Mouse (Mus musculus) bone marrow macrophage, adult 2 months (primary cell): Measurements from ENCODE around the gene Cdh13. TPM values are rescaled to one million over a fixed set of nuclear protein-coding genes. Genes with fewer than 3 reads are reported as not detected.

Experiments used
- H3K27ac ChIP-seq: 2 replicates; pipeline ENCODE4 v1.5.1; 2012; ENCODE audit warnings: low read depth, low read length; ENCODE audit not compliant: insufficient read depth
- H3K4me1 ChIP-seq: 2 replicates; pipeline ENCODE4 v1.6.1; 2012; ENCODE audit warnings: low read length; ENCODE audit not compliant: control insufficient read depth, insufficient read depth
- H3K4me3 ChIP-seq: 2 replicates; pipeline ENCODE4 v1.5.1; 2012; ENCODE audit warnings: mild to moderate bottlenecking, low read length, moderate library complexity; ENCODE audit not compliant: insufficient read depth
- CTCF ChIP-seq: IDR thresholded peaks from 2 replicates; pipeline ENCODE4 v1.5.1; 2012; ENCODE audit warnings: low read depth, mild to moderate bottlenecking, low read length, moderate library complexity
- POLR2A ChIP-seq: IDR thresholded peaks from 2 replicates; pipeline ENCODE4 v1.6.1; 2012; ENCODE audit warnings: mild to moderate bottlenecking, low read depth, low read length, borderline replicate concordance
- polyA plus RNA-seq: library from polyadenylated mRNA; stranded (reverse); fragments of >200 nt; gene quantifications from 2 replicates; pipeline ENCODE4 v1.2.4, GENCODE M21; 2012; ENCODE audit not compliant: missing spikeins, insufficient read depth, insufficient read length

Cdh13 gene
- polyA plus RNA-seq, 1 experiment = not detected

GRCm38 (mm10) chr8:118290266-118290665 is 6.7 kb downstream of the Cdh13 start:
- Histone ChIP-seq H3K4me3 (no peak overlapping the region), H3K27ac (no peak overlapping the region), H3K4me1 (no peaks in the 10 kb centered on the region)
- TF ChIP-seq CTCF (no peak), POLR2A (no peak)

- TF ChIP-seq POLR2A (no peak), CTCF (no peak)
- Histone ChIP-seq H3K4me3 (no peak overlapping the region), H3K27ac (no peak overlapping the region), H3K4me1 (no peaks in the 10 kb centered on the region)
Measured at GRCm38 (mm10) chr8:118296477-118296876, 12.9 kb downstream of the Cdh13 start.

DNA sequence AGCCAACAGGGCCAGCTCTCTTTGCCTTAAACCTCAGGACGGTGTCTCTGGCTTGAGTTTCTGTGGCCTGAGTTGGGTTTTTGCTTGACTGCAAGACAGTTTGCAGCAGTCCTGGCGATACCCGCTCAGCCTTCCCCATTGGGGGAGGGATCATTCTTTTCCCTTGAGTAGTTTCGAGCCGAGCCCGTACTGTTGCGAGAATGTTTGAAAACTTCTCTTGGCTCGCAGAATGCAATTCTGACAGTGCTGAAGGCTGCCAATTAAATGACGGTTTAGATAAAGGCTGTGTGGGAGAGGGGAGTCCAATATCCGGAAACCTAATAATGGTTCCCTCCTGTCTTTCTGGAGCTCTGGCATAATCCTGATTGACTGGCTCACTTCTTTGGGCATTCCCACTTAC is 23.4 kb downstream of the Cdh13 start:
- H3K4me1 ChIP-seq = no peaks in the 10 kb centered on the region
- H3K27ac ChIP-seq = no peak overlapping the region
- TF ChIP-seq CTCF (no peak), POLR2A (no peak)
- no peak overlapping the region for H3K4me3 ChIP-seq

DNA sequence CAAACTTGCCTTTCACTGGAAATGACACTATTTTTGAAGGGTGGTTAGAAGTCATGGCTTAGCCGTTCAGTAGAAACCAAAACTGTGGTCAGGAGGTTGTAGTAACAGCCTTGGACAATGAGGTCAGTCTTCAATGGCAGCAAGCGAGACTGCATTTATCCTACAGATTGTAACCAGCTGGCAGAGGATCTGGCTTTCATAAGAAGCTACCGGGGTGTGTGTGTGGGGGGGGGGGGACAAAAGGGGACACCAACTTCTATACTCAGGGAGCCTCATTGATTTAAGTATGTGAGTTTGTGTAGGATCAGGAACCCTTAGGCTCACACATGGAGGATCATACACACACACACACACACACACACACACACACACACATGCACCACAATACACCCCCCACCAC is 25.6 kb downstream of the Cdh13 start:
- Histone ChIP-seq H3K27ac (no peak overlapping the region), H3K4me1 (no peaks in the 10 kb centered on the region), H3K4me3 (no peak overlapping the region)
- TF ChIP-seq POLR2A (no peak), CTCF (no peak)

DNA sequence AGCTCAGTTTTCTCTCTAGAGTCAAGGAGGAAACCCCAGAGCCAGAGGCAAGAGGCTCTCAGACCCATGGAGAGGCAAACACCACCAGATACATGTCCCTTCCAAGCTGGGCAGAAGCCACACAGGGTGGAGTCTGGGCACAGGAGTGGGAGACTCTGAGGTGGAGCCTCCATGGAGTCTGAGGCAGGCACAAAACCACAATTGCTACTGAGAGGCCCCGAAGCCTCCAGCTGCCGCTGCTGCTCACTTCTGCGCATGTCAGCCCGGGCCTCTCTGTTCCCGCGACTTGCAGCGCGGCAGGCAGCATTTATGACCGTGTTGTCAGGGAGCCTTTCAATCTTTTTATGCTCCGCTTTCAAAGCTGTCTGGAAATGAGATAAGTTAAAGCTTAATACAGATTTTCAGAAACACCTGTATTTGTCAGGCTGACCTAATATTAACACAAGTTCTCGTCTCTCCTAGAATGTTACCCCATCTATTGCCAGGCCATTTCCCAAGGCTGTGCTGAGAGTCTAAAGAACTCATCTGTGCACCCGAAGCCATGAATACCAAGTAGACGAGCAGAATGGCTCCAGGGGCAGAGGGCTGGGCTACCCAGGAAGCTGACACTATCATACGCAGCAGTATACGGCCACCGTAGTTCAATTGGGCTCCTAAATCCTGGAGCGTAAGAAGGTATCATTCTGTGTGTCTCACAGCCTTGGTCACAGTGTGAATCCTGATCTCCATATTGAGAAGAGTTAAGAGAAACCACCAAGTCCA is 30.1 kb downstream of the Cdh13 start:
- Histone ChIP-seq H3K4me3 (no peak overlapping the region), H3K4me1 (no peaks in the 10 kb centered on the region), H3K27ac (no peak overlapping the region)
- TF ChIP-seq CTCF = no peak
- no peak for TF ChIP-seq POLR2A

DNA sequence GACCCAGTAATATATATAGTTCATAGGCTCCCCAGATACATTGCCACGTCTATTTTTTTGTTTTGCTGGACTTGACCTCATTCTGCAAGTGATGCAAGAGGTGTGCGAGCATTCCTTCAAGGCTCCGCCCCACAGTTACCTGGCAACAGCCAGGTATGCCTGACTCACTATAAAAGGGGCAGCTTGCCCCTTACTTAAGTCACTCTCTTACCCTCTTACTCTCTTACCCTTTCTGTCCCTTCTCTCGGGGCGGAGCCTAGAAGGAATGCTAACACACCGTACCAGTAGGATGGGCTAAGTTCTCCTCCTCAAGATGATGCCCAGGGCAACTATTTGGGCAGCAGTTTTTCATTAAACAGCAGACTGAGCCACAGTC is 30.6 kb downstream of the Cdh13 start:
- Histone ChIP-seq H3K4me3 (no peak overlapping the region), H3K4me1 (no peaks in the 10 kb centered on the region)
- TF ChIP-seq CTCF (no peak), POLR2A (no peak)

GRCm38 (mm10) chr8:118314932-118315331 is 31.4 kb downstream of the Cdh13 start:
- Histone ChIP-seq H3K4me3 (no peak overlapping the region), H3K4me1 (no peaks in the 10 kb centered on the region), H3K27ac (no peak overlapping the region)
- TF ChIP-seq POLR2A = no peak
- no peak for TF ChIP-seq CTCF

More for the DNA sequence above, 30.6 kb downstream of the Cdh13 start:
- no peak overlapping the region for H3K27ac ChIP-seq

GRCm38 (mm10) chr8:118316440-118316839 is 32.9 kb downstream of the Cdh13 start:
- H3K4me3 ChIP-seq = no peak overlapping the region
- H3K27ac ChIP-seq = no peak overlapping the region
- no peaks in the 10 kb centered on the region for H3K4me1 ChIP-seq
- TF ChIP-seq CTCF = no peak
- TF ChIP-seq POLR2A = no peak

DNA sequence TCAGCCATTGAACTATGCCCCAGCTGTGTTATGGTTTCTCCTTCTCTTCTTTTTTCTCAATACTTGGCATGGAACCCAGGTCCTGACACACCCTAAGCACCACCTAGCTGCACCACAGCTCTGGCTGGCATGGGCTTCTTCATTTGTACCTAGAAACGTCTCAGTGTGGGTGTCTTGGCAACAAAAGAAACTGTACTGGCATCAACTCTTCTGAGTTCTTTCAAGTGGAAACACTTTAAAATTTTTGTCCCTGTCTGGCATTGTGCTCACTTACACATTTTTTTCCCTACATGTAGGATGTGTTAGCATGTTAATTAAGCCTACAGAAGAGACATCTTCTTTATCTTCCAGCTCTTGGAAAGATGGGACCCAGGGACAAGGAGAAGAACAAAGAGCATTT is 37.0 kb downstream of the Cdh13 start:
- Histone ChIP-seq H3K4me3 (no peak overlapping the region), H3K4me1 (no peaks in the 10 kb centered on the region), H3K27ac (no peak overlapping the region)
- no peak for TF ChIP-seq POLR2A
- TF ChIP-seq CTCF = no peak

DNA sequence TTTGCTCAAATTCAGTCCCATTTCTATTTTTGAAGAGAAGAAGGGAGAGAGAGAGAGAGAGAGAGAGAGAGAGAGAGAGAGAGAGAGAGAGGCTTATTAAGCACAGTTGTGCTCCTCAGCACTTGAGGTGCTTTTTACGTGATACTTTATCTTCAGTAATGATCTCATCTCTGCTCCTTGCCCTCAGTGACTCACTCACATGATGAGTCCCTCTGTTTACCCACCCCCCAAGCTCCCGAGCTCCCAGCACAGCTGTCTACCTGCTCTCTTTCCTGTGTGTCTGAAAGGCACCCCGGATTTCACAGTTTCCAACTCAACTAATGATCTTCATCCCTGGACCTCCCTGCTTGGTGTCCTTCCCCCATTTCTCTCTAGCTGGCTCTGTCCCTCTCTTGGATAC is 39.9 kb downstream of the Cdh13 start:
- no peak overlapping the region for H3K4me3 ChIP-seq
- TF ChIP-seq POLR2A (no peak), CTCF (no peak)
- no peak overlapping the region for H3K27ac ChIP-seq

More for the DNA sequence above, 39.9 kb downstream of the Cdh13 start:
- H3K4me1 ChIP-seq = no peaks in the 10 kb centered on the region
